Mouse (Mus musculus) gastrocnemius, postnatal 36 days (tissue): ENCODE measurements around the gene Jchain. TPM values are rescaled to one million over a fixed set of nuclear protein-coding genes. Genes with fewer than 3 reads are reported as not detected.
"Not testable (repeated sequence)": the region's sequence is repeated elsewhere in the genome, so short reads cannot be mapped to it uniquely, and the experiment has no call there.

ENCODE experiments used
- DNase-seq, 2 experiments: peaks; one replicate each; pipeline ENCODE4 v3.0.0; 2022
- intact Hi-C: fragments of 180-260 bp; cut with DNase I; formaldehyde crosslinking; loops from one replicate; pipeline ENCODE4 v1.15.1; 2025
- long read RNA-seq, 2 experiments: library from polyadenylated mRNA; stranded (forward); transcript quantifications; one replicate each; pipeline ENCODE4 v2.0.0; 2021
- total RNA-seq, 2 experiments: library from RNA; stranded (reverse); gene quantifications; 2 replicates each; pipeline ENCODE4 v1.2.3; 2021

Jchain gene
- under 1 TPM; 0.30 to 0.33 TPM for total RNA-seq
- long read RNA-seq, experiment 1, result 0 reads
- long read RNA-seq, experiment 2, partial matches to known transcripts, result 0 of 1 reads
- long read RNA-seq, experiment 2, other reads (novel, unspliced or antisense), result 0 of 1 reads

DNA sequence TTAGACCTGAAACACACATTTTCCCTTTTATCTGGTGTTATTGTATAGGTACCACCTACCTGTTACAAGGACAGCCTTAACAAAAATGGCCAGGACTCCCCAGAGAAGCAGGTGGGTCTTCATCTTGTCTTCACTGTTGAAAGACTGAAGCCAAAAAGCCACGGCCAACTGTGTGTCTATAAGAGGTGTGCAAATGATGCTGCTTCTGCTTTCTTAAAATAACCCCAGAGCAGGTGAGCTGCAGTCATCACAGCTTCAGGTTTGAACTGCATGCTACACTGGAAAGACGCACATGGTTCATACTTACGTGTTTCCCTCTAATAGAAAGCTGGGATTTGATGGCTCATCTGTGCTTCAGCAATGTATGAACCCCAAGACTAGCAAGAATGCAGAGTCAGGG lies at the start of gene Jchain:
Jchain (minus strand) TSS at position 235 of the 400 bp plus-strand sequence.
- intact Hi-C loops, result no loop called here
- DNase-seq, result no peak

DNA sequence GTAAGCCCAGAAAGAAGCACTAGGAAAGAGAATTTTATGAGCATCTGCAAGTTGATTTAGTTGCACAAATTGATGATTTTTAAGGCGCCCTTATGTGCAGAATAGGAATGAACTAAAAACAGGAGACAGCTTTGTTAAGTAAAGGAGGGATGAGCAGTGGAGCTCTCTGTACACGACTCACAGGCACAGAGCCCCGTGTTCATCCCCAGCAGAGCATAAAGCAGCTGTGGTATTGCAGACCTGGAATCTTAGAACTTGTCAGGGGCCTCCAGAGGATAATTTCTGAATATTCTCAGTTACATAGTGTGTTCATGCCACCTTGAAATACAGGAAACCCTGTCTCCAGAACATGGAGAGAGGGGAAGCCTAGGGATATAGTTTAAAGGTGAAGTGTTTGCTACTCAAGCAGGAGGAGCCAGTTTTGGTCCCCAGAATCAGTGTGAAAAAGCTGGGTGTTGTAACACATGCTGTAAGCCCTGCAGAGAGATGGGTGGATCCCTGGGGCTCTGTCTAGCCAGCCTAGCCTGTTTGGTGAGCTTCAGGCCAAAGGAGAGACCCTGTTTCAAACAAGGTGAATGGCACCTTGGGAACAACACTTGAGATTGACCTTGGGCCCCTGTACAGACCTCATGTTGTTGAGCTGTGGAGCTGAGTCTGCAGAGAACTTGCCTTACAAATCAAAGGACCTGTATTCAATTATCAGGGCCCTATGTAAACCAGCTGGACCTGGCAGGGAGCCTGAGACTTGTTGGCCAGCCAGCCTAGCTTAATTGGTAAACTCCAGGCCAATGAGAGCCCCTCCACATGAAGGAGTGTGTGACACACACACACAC lies 48.0 kb upstream of the Jchain start:
- no peak for DNase-seq
- intact Hi-C loops, result no loop called here

DNA sequence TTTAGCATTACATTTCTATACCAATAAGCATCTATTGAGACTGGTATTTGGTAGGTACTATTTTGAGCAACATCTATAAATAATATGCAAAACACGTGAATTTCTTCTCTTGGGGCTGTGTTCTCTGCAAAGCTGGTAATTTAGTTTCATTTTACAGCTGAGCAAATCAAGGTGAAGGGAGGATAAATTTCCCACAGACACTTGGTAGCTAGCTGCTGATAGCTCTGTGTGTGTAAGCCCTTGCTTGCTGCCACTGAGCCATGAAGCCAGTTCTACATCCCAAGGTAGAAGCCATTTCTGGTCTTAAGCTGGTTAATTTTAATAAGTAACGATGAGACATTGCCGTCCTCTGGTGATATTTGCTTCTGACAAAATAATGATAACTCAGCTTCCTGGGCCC lies 47.1 kb upstream of the Jchain start:
- intact Hi-C loops, result no loop called here
- no peak for DNase-seq

DNA sequence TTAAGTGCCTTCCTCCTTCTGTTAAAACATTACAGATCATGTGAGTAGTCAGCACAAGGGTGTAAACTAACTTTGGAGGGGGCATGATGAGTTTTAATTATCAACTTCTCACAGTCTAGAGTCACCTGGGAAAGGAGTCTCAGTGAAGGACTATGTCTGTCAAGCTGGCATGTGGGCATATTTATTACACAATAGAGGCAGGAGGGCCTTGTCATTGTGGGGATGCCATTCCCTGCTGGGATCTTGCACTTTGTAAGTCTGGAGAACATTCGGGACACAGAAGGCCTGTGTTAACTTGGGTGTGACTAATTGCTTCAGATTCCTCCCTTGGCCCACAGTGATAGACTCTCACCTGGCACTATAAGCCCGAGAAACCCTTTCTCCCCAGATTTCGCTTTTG lies 41.9 kb upstream of the Jchain start:
- no peak for DNase-seq
- intact Hi-C loops, result no loop called here

DNA sequence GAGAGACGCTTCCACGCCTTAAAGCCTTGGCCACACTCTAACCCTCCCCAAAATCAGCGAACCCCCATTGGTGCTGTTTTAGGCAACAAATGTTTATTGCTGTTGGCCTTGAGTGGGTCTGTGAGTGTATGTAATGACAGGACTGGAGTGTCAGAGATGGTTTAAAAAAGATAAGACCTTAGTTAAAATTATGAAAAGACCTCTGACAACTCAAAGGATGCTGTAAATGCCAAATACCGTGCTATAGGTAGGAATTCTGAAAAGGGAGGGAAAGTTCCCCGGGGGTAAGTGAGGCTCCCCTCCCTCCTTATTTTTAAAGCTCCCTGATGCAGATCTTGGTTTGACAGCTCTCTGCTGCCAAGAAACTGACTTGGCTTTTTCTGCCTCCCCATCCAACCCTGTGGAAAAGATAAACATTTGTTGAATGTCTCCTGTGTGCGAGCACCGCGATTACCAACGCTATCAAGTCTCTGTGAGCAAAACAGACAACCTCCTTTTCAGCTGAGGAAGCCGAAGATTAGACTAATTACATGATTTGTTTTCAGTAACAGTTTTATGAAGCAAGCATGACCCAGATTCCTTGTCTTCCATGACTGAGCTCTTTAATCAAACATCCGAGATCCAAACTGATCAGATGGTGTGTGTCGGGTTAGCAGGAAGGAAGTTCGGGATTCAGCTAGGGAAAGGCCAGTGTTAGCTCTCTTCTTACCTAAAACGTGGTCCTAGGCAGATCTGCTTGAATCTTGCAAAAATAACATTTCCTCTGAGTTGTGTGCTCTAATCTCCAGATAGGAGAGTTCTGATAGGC lies 38.5 kb upstream of the Jchain start:
- intact Hi-C loops, result no loop called here
- no peak for DNase-seq

DNA sequence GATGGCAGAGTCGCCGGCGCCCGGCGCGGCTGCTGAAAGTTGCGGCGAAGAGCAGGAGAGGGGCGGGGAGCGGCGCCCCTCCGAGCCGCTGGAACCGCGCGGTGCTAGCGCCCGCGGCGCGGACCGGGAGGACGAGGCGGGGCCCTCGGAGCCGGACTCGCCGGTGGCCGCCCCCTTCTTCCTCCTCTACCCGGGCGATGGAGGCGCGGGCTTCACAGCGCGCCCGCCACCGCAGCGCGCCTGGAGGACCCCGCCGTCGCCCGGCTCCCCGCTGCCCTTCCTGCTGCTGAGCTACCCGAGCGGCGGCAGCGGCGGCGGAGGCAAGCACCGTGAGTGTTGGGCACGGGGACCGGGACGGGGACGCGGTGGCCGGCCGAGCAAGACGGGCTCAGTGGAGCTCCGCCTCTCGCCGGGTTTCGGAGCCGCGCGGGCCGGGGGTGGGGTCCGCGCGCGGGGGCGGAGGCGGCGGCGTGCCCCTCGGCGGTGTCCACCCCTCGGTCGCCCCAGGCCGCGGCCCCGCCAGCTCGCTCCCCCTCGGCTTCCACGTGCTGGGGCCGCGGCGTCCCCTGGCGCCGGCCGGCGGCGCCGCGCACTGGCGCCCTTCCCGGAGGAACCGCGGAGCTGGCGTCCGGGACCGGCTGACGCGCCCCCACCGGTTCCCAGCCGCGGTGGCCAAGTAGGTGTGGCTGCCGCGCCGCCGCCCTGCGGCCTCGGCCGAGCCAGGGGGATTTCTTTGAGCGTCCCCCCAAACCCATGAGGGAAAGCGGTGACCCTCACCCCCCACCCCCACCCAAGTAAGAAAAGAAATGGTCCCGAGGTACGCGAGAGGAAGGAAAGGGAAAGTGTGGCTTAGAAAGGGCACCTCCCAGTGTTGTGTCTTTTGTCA lies 37.7 kb upstream of the Jchain start:
- peak; percentile 68 to 71 for DNase-seq
- intact Hi-C loops, result no loop called here

DNA sequence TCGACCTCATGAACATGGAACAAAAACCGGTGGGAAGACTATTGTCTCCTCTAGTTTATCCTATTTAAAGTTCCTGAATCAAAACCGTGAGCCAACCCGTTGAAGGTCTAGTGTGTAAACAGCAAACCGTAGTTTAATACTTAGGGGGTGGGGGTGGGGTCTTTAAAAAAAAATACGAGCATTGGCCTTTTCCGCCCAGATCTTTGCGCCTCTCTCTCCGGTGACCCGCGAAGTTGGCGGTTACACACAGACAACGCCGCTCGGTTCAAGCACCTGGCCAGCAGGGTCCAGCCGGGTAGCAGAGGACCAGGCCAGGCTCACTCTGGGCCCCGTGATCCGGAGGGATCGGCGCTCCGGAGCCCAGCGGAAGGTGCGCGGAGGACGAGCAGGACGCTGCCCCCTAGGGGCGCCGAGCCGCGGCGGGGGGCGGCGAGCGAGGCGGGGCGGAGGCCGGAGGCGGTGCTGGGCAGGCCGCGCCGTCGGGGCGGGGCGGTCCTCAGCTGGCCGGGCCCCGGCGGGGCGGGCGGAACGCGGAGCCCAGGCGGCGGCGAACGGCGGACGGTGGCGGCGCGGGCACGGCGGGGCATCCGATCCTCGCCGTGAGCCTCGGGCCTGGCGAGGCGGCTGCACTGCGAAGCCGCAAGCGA lies 36.9 kb upstream of the Jchain start, which contains the start of gene Rufy3:
Rufy3 (plus strand) TSS at position 540 of the 647 bp plus-strand sequence.
- peak; percentile 73 to 84 for DNase-seq
- intact Hi-C loops, result loop anchor here (5.0 kb wide), 1 partner anchor 113 kb away; the partner anchor contains the start of gene Grsf1

DNA sequence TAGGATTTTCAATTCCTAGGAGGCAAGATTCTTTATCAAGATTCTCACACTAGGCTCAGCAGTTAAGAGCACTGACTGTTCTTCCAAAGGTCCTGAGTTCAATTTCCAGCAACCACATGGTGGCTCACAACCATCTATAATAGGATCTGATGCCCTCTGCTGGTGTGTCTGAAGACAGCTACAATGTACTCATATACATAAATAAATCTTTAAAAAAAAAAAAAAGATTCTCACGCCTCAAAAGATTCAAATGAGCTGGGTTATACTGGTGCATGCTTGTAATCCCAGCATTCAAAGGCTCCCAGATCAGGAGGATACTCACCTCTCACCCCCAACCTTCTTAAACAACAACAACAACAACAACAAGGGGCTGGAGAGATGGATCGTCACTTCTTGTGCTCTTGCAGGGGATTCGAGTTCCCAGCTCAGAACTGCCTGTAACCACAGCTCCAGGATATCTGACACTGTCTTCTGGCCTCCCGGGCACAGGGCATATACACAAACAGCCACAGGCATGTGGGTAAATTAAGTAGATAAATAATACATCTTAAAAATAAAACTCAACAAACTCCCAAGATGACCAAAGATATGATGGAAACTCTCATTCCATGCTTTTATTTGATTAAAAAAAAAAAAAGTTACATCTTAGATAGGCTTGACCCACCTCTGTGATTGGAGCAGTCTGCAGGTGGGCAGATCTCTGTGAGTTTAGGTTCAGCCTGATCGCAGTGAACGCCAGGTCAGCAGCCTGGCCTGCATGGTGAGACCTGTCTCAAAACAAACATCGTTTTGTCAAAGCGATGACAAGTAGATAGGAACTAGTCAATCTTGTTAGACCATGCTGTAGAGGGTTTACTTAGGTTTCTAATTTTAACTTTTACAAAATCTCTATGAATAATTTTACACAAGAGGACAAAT lies 35.4 kb upstream of the Jchain start:
- intact Hi-C loops, result loop anchor here (5.0 kb wide), 1 partner anchor 114 kb away; the partner anchor contains the start of gene Grsf1
- DNase-seq, result no peak

DNA sequence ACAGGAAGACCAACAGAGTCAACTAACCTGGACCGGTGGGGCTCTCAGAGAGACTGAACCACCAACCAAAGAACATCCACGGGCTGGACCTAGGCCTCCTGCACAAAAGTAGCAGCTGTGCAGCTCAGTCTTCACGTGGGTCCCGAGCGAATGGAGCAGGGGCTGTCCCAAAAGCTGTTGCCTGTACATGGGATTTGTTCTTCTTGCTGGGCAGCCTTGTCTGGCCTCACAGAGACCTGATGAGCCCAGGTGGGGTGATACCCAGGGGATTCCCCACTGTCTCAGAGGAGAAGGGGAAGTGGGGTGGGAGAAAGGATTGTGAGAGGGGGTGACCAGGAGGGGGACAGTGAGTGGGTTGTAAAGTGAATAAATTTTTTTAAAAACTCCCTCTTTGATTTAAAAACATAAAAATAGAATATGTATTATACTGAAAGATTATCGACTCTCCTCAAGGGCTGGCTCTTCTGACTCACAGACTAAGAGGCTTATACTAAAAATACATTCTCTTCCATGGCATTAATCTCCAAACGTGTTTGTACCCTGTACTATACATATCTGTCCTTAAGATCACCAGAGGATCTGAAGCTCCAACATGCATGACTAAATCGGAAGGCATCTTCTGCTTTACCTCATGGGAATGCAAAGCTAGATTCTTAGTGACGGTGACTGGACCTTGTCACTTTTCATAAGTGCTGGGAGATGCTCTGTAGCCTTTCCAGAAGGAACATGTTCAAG lies 33.6 kb upstream of the Jchain start:
- DNase-seq, result no peak
- intact Hi-C loops, result loop anchor here (5.0 kb wide), 1 partner anchor 116 kb away; the partner anchor contains the start of gene Grsf1

DNA sequence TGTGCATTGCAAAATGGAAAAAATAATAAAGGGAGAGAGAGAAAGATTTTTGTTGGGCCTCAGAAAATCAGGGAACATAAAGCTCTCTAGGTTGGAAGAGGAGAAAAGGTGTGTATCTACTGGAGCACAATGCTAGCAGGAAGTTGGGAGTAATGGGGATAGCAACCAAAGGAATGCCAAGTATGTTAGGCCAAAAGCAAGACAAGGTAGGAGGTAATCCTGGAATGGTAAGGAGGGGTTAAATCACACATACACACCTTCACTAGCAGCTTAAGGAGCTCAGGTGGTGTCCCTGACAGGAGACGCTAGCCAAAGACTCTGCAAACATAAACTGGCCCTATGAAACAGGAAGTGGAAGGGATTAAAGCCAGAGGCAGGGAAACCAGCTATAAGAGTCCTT lies 31.3 kb upstream of the Jchain start:
- intact Hi-C loops, result loop anchor here (10.0 kb wide), 1 partner anchor 206 kb away; the partner anchor contains the start of gene Dck

DNA sequence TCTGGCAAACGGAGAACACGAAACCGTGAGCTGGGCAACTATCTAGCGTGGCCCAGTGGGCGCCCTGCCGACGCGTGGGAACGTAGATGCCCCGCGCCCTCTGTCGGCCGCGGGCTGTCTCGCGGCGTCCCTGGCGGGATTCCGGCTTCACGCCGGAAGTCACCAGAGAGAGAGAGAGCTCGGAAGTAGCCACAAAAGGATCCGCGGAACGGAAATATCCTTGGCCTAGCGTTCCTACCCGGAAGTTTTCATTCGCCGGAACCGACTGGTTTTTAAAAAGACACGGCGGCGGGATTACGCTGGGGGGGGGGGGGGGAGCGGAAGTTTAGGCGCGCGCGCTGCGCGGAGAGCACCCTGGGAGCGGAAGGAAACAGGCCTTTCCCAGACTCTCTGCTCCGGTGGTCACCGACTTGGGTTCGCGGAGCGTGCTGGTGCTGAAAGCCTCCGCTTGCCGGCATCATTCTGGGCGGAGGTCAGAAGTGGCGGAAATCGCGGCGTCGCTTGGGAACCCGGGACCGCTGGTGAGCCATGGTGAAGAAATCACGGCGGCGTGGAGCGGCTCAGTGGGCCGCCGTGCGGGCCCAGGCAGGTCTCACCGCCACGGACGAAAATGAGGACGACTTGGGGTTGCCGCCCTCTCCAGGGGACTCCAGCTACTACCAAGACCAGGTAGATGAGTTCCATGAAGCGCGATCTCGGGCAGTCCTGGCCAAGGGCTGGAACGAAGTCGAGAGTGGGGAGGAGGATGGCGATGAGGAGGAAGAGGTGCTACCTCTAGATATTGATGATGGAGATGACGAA lies 26.6 kb upstream of the Jchain start, which contains the start of gene Utp3:
Utp3 (plus strand) TSS at position 377 of the 801 bp plus-strand sequence.
- intact Hi-C loops, result loop anchor here (10.0 kb wide), 1 partner anchor 211 kb away; the partner anchor contains the start of gene Dck
- peak; percentile 92 to 95 for DNase-seq

More for the DNA sequence above, 31.3 kb upstream of the Jchain start:
- no peak for DNase-seq

DNA sequence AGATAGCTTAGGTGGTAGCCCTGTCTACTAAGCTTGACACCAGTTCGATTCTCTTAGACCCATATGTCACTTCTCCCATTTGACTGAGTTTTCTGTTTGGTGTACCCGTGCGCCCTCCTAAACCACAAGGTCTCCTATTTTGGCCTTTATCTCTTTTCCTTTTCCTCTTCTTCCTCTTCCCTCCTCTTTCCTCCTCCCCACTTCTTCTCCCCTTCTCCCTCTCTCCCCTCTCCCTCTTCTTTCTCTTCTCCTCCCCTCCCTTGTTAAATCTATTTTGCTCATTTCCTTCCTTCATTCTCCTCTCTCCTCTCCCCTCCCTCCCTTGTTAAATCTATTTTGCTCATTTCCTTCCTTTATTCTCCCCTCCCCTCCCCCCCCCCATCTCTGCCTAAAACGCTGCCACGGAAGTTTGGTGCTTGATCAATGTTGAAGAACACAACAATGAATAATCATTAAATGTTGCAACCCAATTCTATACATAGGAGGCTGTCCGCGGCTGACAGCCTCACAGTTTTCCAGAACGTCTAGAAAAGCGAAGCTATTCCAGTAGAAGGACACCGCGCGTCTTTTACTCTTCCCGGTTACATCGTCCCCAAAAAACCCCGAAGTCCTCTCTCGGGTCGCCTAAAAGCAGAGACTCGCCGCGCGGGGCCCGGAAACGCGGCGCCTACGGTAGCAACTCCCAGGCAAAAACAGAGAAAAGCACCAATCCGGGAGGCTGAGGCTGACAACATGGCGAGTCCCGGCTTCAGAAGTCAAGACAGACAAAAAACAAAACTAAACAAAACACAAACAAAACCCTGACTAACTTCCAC lies 25.8 kb upstream of the Jchain start:
- intact Hi-C loops, result loop anchor here (10.0 kb wide), 1 partner anchor 211 kb away; the partner anchor contains the start of gene Dck
- no peak for DNase-seq

DNA sequence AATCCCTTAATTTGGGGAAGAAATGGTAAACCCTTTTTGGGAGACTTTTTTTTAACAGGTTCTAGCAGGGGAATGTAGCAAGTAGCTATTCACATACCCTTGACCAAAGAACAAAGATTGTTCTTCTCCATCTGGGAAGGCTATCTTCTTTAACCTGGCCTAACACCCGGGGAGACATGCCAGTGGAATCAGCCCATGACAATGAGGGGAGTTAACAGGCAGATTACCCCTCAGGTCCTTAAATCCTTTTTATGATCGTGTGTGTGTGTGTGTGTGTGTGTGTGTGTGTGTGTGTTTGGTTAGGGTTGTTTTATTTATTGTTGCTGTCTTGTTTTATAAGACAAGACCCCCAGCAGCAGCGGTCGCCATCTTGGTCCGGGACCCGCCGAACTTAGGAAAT lies 17.8 kb upstream of the Jchain start:
- intact Hi-C loops, result no loop called here

DNA sequence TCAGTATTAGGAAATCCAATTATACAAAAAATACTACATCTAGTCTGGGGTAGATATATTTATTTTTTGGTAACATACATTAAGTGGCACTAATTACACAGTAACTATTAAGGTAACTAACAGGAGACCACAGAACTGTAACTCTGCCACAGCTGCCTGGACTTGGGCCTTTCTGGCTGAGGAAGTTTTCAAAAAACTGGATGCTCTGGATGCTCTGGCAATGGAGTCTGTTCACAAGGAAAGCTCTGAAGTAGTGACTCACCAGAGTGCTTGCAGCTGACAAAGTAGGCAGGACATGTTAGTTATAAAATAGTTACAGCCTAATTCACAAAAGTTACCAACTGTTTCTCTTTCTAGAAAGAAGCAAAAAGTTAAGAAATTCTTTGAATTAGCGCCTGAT lies 16.7 kb upstream of the Jchain start:
- DNase-seq, intact Hi-C loops: not testable (repeated sequence)

More for the DNA sequence above, 17.8 kb upstream of the Jchain start:
- no peak for DNase-seq

DNA sequence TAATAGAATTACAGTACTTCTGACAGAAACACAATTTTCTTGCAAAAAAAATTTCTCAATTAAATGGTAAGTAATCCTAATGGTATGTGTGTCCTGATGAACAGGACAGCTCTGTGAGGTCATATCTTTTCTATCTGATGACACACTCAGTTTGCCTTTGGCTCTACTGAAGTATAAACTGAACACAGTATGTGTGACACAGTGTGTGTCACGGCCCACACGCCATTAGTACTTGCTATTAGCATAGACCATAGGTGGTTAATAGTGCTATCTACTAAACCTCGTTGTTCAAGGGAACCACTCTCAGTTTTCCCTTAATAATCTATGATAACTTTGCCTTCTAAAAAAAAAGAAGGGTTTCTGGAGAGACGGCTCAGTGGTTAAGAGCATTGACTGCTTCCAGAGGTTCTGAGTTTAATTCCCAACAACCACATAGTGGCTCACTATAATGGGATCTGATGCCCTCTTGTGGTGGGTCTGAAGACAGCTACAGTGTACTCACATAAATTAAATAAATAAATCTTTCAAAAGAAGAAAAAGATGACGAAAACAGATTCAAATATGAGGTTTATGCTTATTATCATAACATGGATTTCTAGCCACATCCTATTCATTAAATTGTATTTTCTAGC lies 15.1 kb upstream of the Jchain start:
- peak in 1 of 2 experiments; percentile 13 for DNase-seq

More for the DNA sequence above, 15.1 kb upstream of the Jchain start:
- intact Hi-C loops, result no loop called here
